Mouse (Mus musculus): Measurements from ENCODE around the gene Gmpr.
"Not testable (repeated sequence)": the region's sequence is repeated elsewhere in the genome, so short reads cannot be mapped to it uniquely, and the experiment has no call there.

The Gmpr gene

GRCm38 (mm10) chr13:45507274-45508229 lies at the start of gene Gmpr:
Gmpr (plus strand) TSS chr13:45507444.
- no peak for DNase-seq (ENCODE audit: low spot score)

- DNase-seq (ENCODE audit: low spot score) = no peak
Observed at GRCm38 (mm10) chr13:45457459-45457858, 49.8 kb upstream of the Gmpr start.

GRCm38 (mm10) chr13:45460177-45460576 lies 47.1 kb upstream of the Gmpr start:
- DNase-seq (ENCODE audit: low spot score) = no peak

GRCm38 (mm10) chr13:45461370-45461958 lies 45.8 kb upstream of the Gmpr start:
- no peak for DNase-seq (ENCODE audit: low spot score)

- no peak for DNase-seq (ENCODE audit: low spot score)
Observed at GRCm38 (mm10) chr13:45465616-45466015, 41.6 kb upstream of the Gmpr start.

- no peak for DNase-seq (ENCODE audit: low spot score)
Observed at GRCm38 (mm10) chr13:45466031-45466519, 41.2 kb upstream of the Gmpr start.

- DNase-seq (ENCODE audit: low spot score) = no peak
Observed at GRCm38 (mm10) chr13:45468751-45469150, 38.5 kb upstream of the Gmpr start.

- DNase-seq (ENCODE audit: low spot score) = no peak
Observed at GRCm38 (mm10) chr13:45469481-45470301, 37.6 kb upstream of the Gmpr start.

GRCm38 (mm10) chr13:45473311-45473710 lies 33.9 kb upstream of the Gmpr start:
- no peak for DNase-seq (ENCODE audit: low spot score)

- DNase-seq (ENCODE audit: low spot score) = no peak
Observed at GRCm38 (mm10) chr13:45475297-45475696, 31.9 kb upstream of the Gmpr start.

GRCm38 (mm10) chr13:45477183-45477582 lies 30.1 kb upstream of the Gmpr start:
- DNase-seq (ENCODE audit: low spot score) = peak; percentile 90

GRCm38 (mm10) chr13:45479951-45480350 lies 27.3 kb upstream of the Gmpr start:
- no peak for DNase-seq (ENCODE audit: low spot score)

GRCm38 (mm10) chr13:45483215-45483614 lies 24.0 kb upstream of the Gmpr start:
- no peak for DNase-seq (ENCODE audit: low spot score)

- DNase-seq (ENCODE audit: low spot score) = not testable (repeated sequence)
Observed at GRCm38 (mm10) chr13:45483949-45484348, 23.3 kb upstream of the Gmpr start.

GRCm38 (mm10) chr13:45485602-45486001 lies 21.6 kb upstream of the Gmpr start:
- DNase-seq (ENCODE audit: low spot score) = no peak

- no peak for DNase-seq (ENCODE audit: low spot score)
Observed at GRCm38 (mm10) chr13:45486598-45486997, 20.6 kb upstream of the Gmpr start.

GRCm38 (mm10) chr13:45491991-45492732 lies 15.1 kb upstream of the Gmpr start:
- no peak for DNase-seq (ENCODE audit: low spot score)

GRCm38 (mm10) chr13:45493846-45494245 lies 13.4 kb upstream of the Gmpr start:
- no peak for DNase-seq (ENCODE audit: low spot score)

GRCm38 (mm10) chr13:45498623-45499022 lies 8.6 kb upstream of the Gmpr start:
- no peak for DNase-seq (ENCODE audit: low spot score)

- no peak for DNase-seq (ENCODE audit: low spot score)
Observed at GRCm38 (mm10) chr13:45499391-45499790, 7.9 kb upstream of the Gmpr start.

GRCm38 (mm10) chr13:45499906-45500305 lies 7.3 kb upstream of the Gmpr start:
- no peak for DNase-seq (ENCODE audit: low spot score)

GRCm38 (mm10) chr13:45502791-45503190 lies 4.5 kb upstream of the Gmpr start:
- no peak for DNase-seq (ENCODE audit: low spot score)

Measured in layer of hippocampus, adult 9-10 months (tissue).